Mouse (Mus musculus) MEL (cell line): ENCODE data around the gene 7530416G11Rik. TPM values are rescaled to one million over a fixed set of nuclear protein-coding genes. Genes with fewer than 3 reads are reported as not detected.

Experiments
- DNase-seq: peaks from one replicate; pipeline ENCODE4 v3.0.0; 2011; ENCODE audit warnings: low read depth, low spot score
- H3K27ac ChIP-seq: 2 replicates; pipeline ENCODE4 v1.5.1; 2012; ENCODE audit warnings: low read depth, mild to moderate bottlenecking, control low read depth, low read length, moderate library complexity; ENCODE audit not compliant: control insufficient read depth
- H3K27me3 ChIP-seq, 2 experiments: fragments of 150-350 bp in 1 of 2; sonication (generic) in 1 of 2; 2 replicates each; pipeline ENCODE4 v1.6.1; 2012; ENCODE audit warnings: low read length in 2 of 2, mild to moderate bottlenecking in 2 of 2, improper control_type of control experiment in 1 of 2, moderate library complexity in 1 of 2; ENCODE audit not compliant: insufficient read depth in 2 of 2, control insufficient read depth in 1 of 2
- H3K36me3 ChIP-seq, 2 experiments: 2 replicates each; pipeline ENCODE4 v1.6.1; 2012 to 2014; ENCODE audit warnings: low read length in 2 of 2, improper control_type of control experiment in 1 of 2, inconsistent platforms in 1 of 2, mild to moderate bottlenecking in 1 of 2; ENCODE audit not compliant: insufficient read depth in 2 of 2, control insufficient read depth in 1 of 2
- H3K4me1 ChIP-seq, 2 experiments: fragments of 150-350 bp in 1 of 2; sonication (generic) in 1 of 2; 2 replicates each; pipeline ENCODE4 v1.6.1; 2012; ENCODE audit warnings: low read length in 2 of 2, improper control_type of control experiment in 1 of 2, mild to moderate bottlenecking in 1 of 2; ENCODE audit not compliant: insufficient read depth in 2 of 2, control insufficient read depth in 1 of 2
- H3K4me3 ChIP-seq, 2 experiments: fragments of 150-350 bp in 1 of 2; sonication (generic) in 1 of 2; 2 replicates each; pipeline ENCODE4 v1.5.1; 2012; ENCODE audit warnings: low read depth in 2 of 2, low read length in 2 of 2, mild to moderate bottlenecking in 2 of 2, moderate library complexity in 2 of 2, control low read depth in 1 of 2, improper control_type of control experiment in 1 of 2; ENCODE audit not compliant: control insufficient read depth in 1 of 2, insufficient read depth in 1 of 2
- H3K79me2 ChIP-seq: 2 replicates; pipeline ENCODE4 v1.6.1; 2012; ENCODE audit warnings: mild to moderate bottlenecking, low read length, moderate library complexity; ENCODE audit not compliant: control insufficient read depth, poor library complexity, insufficient read depth
- H3K9ac ChIP-seq: 2 replicates; pipeline ENCODE4 v1.6.1; 2012; ENCODE audit warnings: low read depth, mild to moderate bottlenecking, control low read depth, low read length, moderate library complexity; ENCODE audit not compliant: control insufficient read depth, poor library complexity, severe bottlenecking
- H3K9me3 ChIP-seq: fragments of 150-350 bp; sonication (generic); replicated peaks from 2 replicates; pipeline ENCODE4 v1.6.1; 2012; ENCODE audit warnings: mild to moderate bottlenecking, low read length, improper control_type of control experiment, moderate library complexity; ENCODE audit not compliant: insufficient read depth
- CHD1 ChIP-seq: IDR thresholded peaks from 2 replicates; pipeline ENCODE4 v1.6.1; 2012; ENCODE audit warnings: low read depth, mild to moderate bottlenecking, inconsistent platforms, low read length, improper control_type of control experiment
- CHD2 ChIP-seq: IDR thresholded peaks from 2 replicates; pipeline ENCODE4 v1.6.1; 2011; ENCODE audit warnings: low read length, improper control_type of control experiment
- CTCF ChIP-seq, 3 experiments: IDR thresholded peaks in 2 of 3; conservative IDR thresholded peaks in 1 of 3; 2 replicates each; pipeline ENCODE4 v1.5.1; 2011 to 2012; ENCODE audit warnings: low read length in 3 of 3, low read depth in 2 of 3, mild to moderate bottlenecking in 2 of 3, improper control_type of control experiment in 1 of 3, inconsistent platforms in 1 of 3, mixed read lengths in 1 of 3, moderate library complexity in 1 of 3; ENCODE audit not compliant: control insufficient read depth in 1 of 3, insufficient read depth in 1 of 3, poor library complexity in 1 of 3, severe bottlenecking in 1 of 3
- ELF1 ChIP-seq: IDR thresholded peaks from 2 replicates; pipeline ENCODE4 v1.6.1; 2014; ENCODE audit warnings: low read depth, mild to moderate bottlenecking, inconsistent platforms, low read length, improper control_type of control experiment, moderate library complexity
- EP300 ChIP-seq, 2 experiments: IDR thresholded peaks; 2 replicates each; pipeline ENCODE4 v1.6.1; 2011; ENCODE audit warnings: improper control_type of control experiment in 2 of 2, low read length in 2 of 2, low read depth in 1 of 2, mild to moderate bottlenecking in 1 of 2
- GATA1 ChIP-seq: IDR thresholded peaks from 2 replicates; pipeline ENCODE4 v1.6.1; 2011; ENCODE audit warnings: low read depth, low read length, improper control_type of control experiment
- MXI1 ChIP-seq: IDR thresholded peaks from 2 replicates; pipeline ENCODE4 v1.6.1; 2011; ENCODE audit warnings: mild to moderate bottlenecking, low read depth, low read length, improper control_type of control experiment
- MYC ChIP-seq: IDR thresholded peaks from 2 replicates; pipeline ENCODE4 v1.6.1; 2011; ENCODE audit warnings: low read depth, mild to moderate bottlenecking, low read length, improper control_type of control experiment, moderate library complexity
- NRF1 ChIP-seq: IDR thresholded peaks from 2 replicates; pipeline ENCODE4 v1.6.1; 2014; ENCODE audit warnings: low read depth, mild to moderate bottlenecking, inconsistent platforms, low read length, improper control_type of control experiment, moderate library complexity; ENCODE audit not compliant: poor library complexity, insufficient read depth, severe bottlenecking
- POLR2A ChIP-seq, 2 experiments: IDR thresholded peaks; 2 replicates each; pipeline ENCODE4 v1.6.1; 2011 to 2012; ENCODE audit warnings: low read length in 2 of 2, mild to moderate bottlenecking in 2 of 2, control low read depth in 1 of 2, improper control_type of control experiment in 1 of 2, low read depth in 1 of 2, moderate library complexity in 1 of 2; ENCODE audit not compliant: control insufficient read depth in 1 of 2, insufficient read depth in 1 of 2, poor library complexity in 1 of 2
- POLR2AphosphoS5 ChIP-seq: IDR thresholded peaks from 2 replicates; pipeline ENCODE4 v1.6.1; 2012; ENCODE audit warnings: low read depth, borderline replicate concordance, mild to moderate bottlenecking, inconsistent platforms, low read length, moderate library complexity, mixed read lengths
- SIN3A ChIP-seq: IDR thresholded peaks from 2 replicates; pipeline ENCODE4 v1.6.1; 2012; ENCODE audit warnings: low read length, improper control_type of control experiment, inconsistent platforms
- SMC3 ChIP-seq: IDR thresholded peaks from 2 replicates; pipeline ENCODE4 v1.6.1; 2011; ENCODE audit warnings: low read depth, low read length, improper control_type of control experiment
- UBTF ChIP-seq: IDR thresholded peaks from 2 replicates; pipeline ENCODE4 v1.6.1; 2012; ENCODE audit warnings: low read depth, mild to moderate bottlenecking, inconsistent platforms, low read length, improper control_type of control experiment, moderate library complexity, borderline replicate concordance; ENCODE audit not compliant: insufficient read depth
- USF1 ChIP-seq: IDR thresholded peaks from 2 replicates; pipeline ENCODE4 v1.6.1; 2014; ENCODE audit warnings: low read depth, mild to moderate bottlenecking, inconsistent platforms, low read length, improper control_type of control experiment, moderate library complexity
- ZC3H11A ChIP-seq: IDR thresholded peaks from 2 replicates; pipeline ENCODE4 v1.6.1; 2012; ENCODE audit warnings: low read depth, mild to moderate bottlenecking, inconsistent platforms, low read length, improper control_type of control experiment
- ZKSCAN1 ChIP-seq: IDR thresholded peaks from 2 replicates; pipeline ENCODE4 v1.6.1; 2012; ENCODE audit warnings: low read depth, mild to moderate bottlenecking, inconsistent platforms, low read length, improper control_type of control experiment, moderate library complexity
- ZMIZ1 ChIP-seq: IDR thresholded peaks from 2 replicates; pipeline ENCODE4 v1.6.1; 2012; ENCODE audit warnings: low read depth, mild to moderate bottlenecking, inconsistent platforms, low read length, improper control_type of control experiment, moderate library complexity
- polyA plus RNA-seq, 2 experiments: library from polyadenylated mRNA; stranded (reverse) in 1 of 2; unstranded in 1 of 2; fragments of >175 nt in 1 of 2; fragments of >200 nt in 1 of 2; gene quantifications; 2 replicates each; pipeline versions ENCODE4 v1.2.1 to v1.2.4; 2012; ENCODE audit warnings: low replicate concordance in 2 of 2, low read depth in 1 of 2; ENCODE audit not compliant: insufficient read length in 2 of 2, insufficient read depth in 1 of 2, missing spikeins in 1 of 2
- total RNA-seq: library from RNA; depleted of rRNA; stranded (reverse); fragments of 300-350 nt; gene quantifications from 2 replicates; pipeline ENCODE4 v1.2.3, GENCODE M21; 2012

Gene 7530416G11Rik
- total and polyA plus RNA-seq, 3 experiments, result not detected

GRCm38 (mm10) chr15:85488900-85489299 lies 14.1 kb downstream of the 7530416G11Rik start:
- no peaks in the 10 kb centered on the region for H3K36me3 ChIP-seq
- no peak overlapping the region for H3K9ac ChIP-seq
- no peaks in the 10 kb centered on the region for H3K4me1 ChIP-seq
- H3K9me3 ChIP-seq, result no peaks in the 10 kb centered on the region
- no peak for DNase-seq
- no peak overlapping the region for H3K27ac ChIP-seq
- H3K4me3 ChIP-seq, result no peak overlapping the region
- peaks cover 0 to 2% of the 10 kb centered on the region in 2 experiments; a peak in 2 of 4 replicates for H3K27me3 ChIP-seq
- no peak for TF ChIP-seq POLR2A (IDR thresholded peaks at IDR 0.05; ENCODE audit: control insufficient read depth in 1 of 2, insufficient read depth in 1 of 2, low read depth in 1 of 2, low read length in 2 of 2, poor library complexity in 1 of 2)
- no peak for TF ChIP-seq GATA1
- TF ChIP-seq POLR2AphosphoS5, result no peak
- no peak for TF ChIP-seq CHD2
- TF ChIP-seq USF1, result no peak
- TF ChIP-seq UBTF, result no peak
- TF ChIP-seq SIN3A, result no peak
- TF ChIP-seq CHD1, result no peak
- no peak for TF ChIP-seq NRF1
- TF ChIP-seq MYC, result no peak
- no peak for TF ChIP-seq ZC3H11A
- TF ChIP-seq ZMIZ1, result no peak
- TF ChIP-seq CTCF (IDR thresholded peaks at IDR 0.05 in 2 of 3, conservative IDR thresholded peaks at IDR 0.05 in 1 of 3; ENCODE audit: control insufficient read depth in 1 of 3, insufficient read depth in 1 of 3, low read depth in 2 of 3, low read length in 3 of 3, poor library complexity in 1 of 3, severe bottlenecking in 1 of 3), result no peak
- TF ChIP-seq, all 39 proteins: peak for 0
- no peaks in the 10 kb centered on the region for H3K79me2 ChIP-seq

GRCm38 (mm10) chr15:85480630-85481029 lies 22.4 kb downstream of the 7530416G11Rik start:
- no peak for TF ChIP-seq ZKSCAN1
- TF ChIP-seq SMC3, result no peak
- TF ChIP-seq GATA1, result no peak
- TF ChIP-seq MXI1, result no peak
- no peak for TF ChIP-seq EP300 (IDR thresholded peaks at IDR 0.05; ENCODE audit: low read depth in 1 of 2, low read length in 2 of 2)
- TF ChIP-seq USF1, result no peak
- TF ChIP-seq ELF1, result no peak
- H3K9me3 ChIP-seq, result no peaks in the 10 kb centered on the region
- H3K79me2 ChIP-seq, result no peaks in the 10 kb centered on the region
- DNase-seq, result no peak
- no peaks in the 10 kb centered on the region for H3K4me1 ChIP-seq
- H3K4me3 ChIP-seq, result no peak overlapping the region
- no peaks in the 10 kb centered on the region for H3K36me3 ChIP-seq
- H3K9ac ChIP-seq, result no peak overlapping the region
- H3K27me3 ChIP-seq, result no peaks in the 10 kb centered on the region
- H3K27ac ChIP-seq, result no peak overlapping the region
